In the genomic region with DNA sequence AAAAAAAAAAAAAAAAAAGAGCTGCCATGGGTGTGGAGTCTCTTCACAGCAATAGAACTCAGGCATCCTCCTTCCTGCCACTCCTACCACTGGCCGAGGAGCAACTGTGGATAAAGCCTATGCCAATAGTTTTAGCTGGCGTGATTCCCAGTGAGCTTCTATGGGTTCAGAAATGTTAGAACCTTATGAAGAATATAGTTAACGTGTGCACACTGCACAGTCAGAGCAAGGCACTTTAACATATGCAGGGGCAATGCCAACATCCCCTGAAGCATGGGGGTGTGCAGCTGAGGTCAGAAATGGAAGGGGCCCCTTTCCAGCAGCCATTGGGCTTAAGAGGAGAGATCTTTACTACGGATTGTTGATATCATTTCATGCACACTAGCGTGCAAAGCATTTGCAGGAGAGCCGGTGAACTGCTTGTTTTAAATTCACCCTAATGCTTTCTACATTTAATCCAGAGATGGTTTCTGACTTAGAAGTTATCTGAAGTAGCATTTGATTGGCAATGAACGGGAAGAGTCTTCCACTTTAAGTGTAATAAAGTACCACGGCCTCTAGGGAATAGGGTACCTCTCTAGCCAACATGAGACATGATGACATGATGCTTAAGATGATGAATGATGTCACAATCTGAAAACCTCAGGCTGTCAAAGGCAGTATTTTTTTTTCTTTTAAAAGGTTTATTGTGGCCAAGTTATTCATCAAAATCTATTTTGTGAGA, we compare ENCODE assay signal across 30 mouse cellular contexts.
DNase-seq lines count a peak whose midpoint lies in the region; ATAC-seq and TF ChIP-seq lines count a peak whose summit lies in the region.
"Had no signal": no experiment of that assay in that cellular context is flagged by ENCODE, and none has a peak within 500 bp of the region (broad histone marks: within the 10 kb centered on the region; RNA-seq: fewer than 3 reads in every experiment).

No protein-coding gene starts in this region.

- H3K9me3 ChIP-seq in embryonic facial prominence, embryonic 13.5 days = no peaks in the 10 kb centered on the region
- no peaks in the 10 kb centered on the region for H3K9me3 ChIP-seq in embryonic facial prominence, embryonic 10.5 days
- H3K9me3 ChIP-seq in embryonic facial prominence, embryonic 15.5 days (replicated peaks) = no peaks in the 10 kb centered on the region
- H3K9me3 ChIP-seq: forebrain, embryonic 10.5 days; heart, embryonic 10.5 days; hindbrain, embryonic 13.5 days; lung, embryonic 15.5 days; midbrain, embryonic 10.5 days; neural tube, embryonic 12.5 days had no signal

- no peak overlapping the region for H3K9ac ChIP-seq in embryonic facial prominence, embryonic 13.5 days
- H3K9ac ChIP-seq in embryonic facial prominence, embryonic 15.5 days = no peak overlapping the region
- H3K9ac ChIP-seq: hindbrain, embryonic 13.5 days; liver, embryonic 14.5 days; lung, embryonic 15.5 days; neural tube, embryonic 12.5 days had no signal

- no peak overlapping the region for H3K4me3 ChIP-seq in embryonic facial prominence, embryonic 13.5 days
- H3K4me3 ChIP-seq in embryonic facial prominence, embryonic 10.5 days = no peak overlapping the region
- no peak overlapping the region for H3K4me3 ChIP-seq in layer of hippocampus, adult 2 months
- H3K4me3 ChIP-seq in embryonic facial prominence, embryonic 15.5 days (replicated peaks) = no peak overlapping the region
- H3K4me3 ChIP-seq: forebrain, embryonic 10.5 days; heart, embryonic 10.5 days; hindbrain, embryonic 13.5 days; left cerebral cortex, adult 2 months; lung, embryonic 15.5 days; midbrain, embryonic 10.5 days; myocyte; neural tube, embryonic 12.5 days had no signal

- peaks cover 14% of the 10 kb centered on the region for H3K4me1 ChIP-seq in embryonic facial prominence, embryonic 13.5 days
- 0 out of 2 replicates have a peak, but pooled peaks cover 6% of the 10 kb centered on the region for H3K4me1 ChIP-seq in embryonic facial prominence, embryonic 10.5 days
- H3K4me1 ChIP-seq in embryonic facial prominence, embryonic 15.5 days = peaks cover 2% of the 10 kb centered on the region; the same call in 1 of the 2 replicates
- H3K4me1 ChIP-seq: forebrain, embryonic 10.5 days; heart, embryonic 10.5 days; lung, embryonic 15.5 days; midbrain, embryonic 10.5 days; neural tube, embryonic 12.5 days had no signal

- H3K4me2 ChIP-seq in embryonic facial prominence, embryonic 13.5 days = no peak overlapping the region
- H3K4me2 ChIP-seq in embryonic facial prominence, embryonic 15.5 days (replicated peaks) = no peak overlapping the region
- H3K4me2 ChIP-seq: hindbrain, embryonic 13.5 days; lung, embryonic 15.5 days; neural tube, embryonic 12.5 days had no signal

- peak; percentile 78; the same call in 1 of the 2 replicates for ATAC-seq in embryonic facial prominence, embryonic 13.5 days (ENCODE audit: insufficient number of reproducible peaks, insufficient read depth, low FRiP score, low TSS enrichment, low read depth)
- peak; percentile 19; the same call in 1 of the 2 replicates for ATAC-seq in embryonic facial prominence, embryonic 15.5 days (ENCODE audit: insufficient number of reproducible peaks, low FRiP score, low TSS enrichment, low read depth)
- ATAC-seq: intestine, postnatal 0 days; midbrain, embryonic 16.5 days had no signal

- no peaks in the 10 kb centered on the region for H3K36me3 ChIP-seq in embryonic facial prominence, embryonic 13.5 days
- H3K36me3 ChIP-seq in embryonic facial prominence, embryonic 10.5 days (replicated peaks) = no peaks in the 10 kb centered on the region
- H3K36me3 ChIP-seq in embryonic facial prominence, embryonic 15.5 days = no peaks in the 10 kb centered on the region
- H3K36me3 ChIP-seq: forebrain, embryonic 10.5 days; heart, embryonic 10.5 days; hindbrain, embryonic 13.5 days; lung, embryonic 15.5 days; midbrain, embryonic 10.5 days; neural tube, embryonic 12.5 days had no signal

- H3K27ac ChIP-seq in embryonic facial prominence, embryonic 13.5 days = no peak overlapping the region
- H3K27ac ChIP-seq in embryonic facial prominence, embryonic 10.5 days (replicated peaks) = no peak overlapping the region
- no peak overlapping the region for H3K27ac ChIP-seq in layer of hippocampus, adult 2 months
- no peak overlapping the region for H3K27ac ChIP-seq in embryonic facial prominence, embryonic 15.5 days (replicated peaks)
- H3K27ac ChIP-seq: forebrain, embryonic 10.5 days; heart, embryonic 10.5 days; hindbrain, embryonic 13.5 days; left cerebral cortex, adult 2 months; liver, embryonic 14.5 days; lung, embryonic 15.5 days; midbrain, embryonic 10.5 days; neural tube, embryonic 12.5 days; stomach, postnatal 0 days had no signal

- no peaks in the 10 kb centered on the region for H3K27me3 ChIP-seq in embryonic facial prominence, embryonic 13.5 days
- H3K27me3 ChIP-seq in embryonic facial prominence, embryonic 10.5 days (replicated peaks; ENCODE audit: low read depth, poor library complexity, severe bottlenecking) = no peaks in the 10 kb centered on the region
- no peaks in the 10 kb centered on the region for H3K27me3 ChIP-seq in embryonic facial prominence, embryonic 15.5 days
- H3K27me3 ChIP-seq: hindbrain, embryonic 13.5 days; lung, embryonic 15.5 days; neural tube, embryonic 12.5 days had no signal

- DNase-seq in embryonic facial prominence, embryonic 10.5 days (ENCODE audit: low spot score) = no peak
- no peak for DNase-seq in layer of hippocampus, adult 2 months (ENCODE audit: low spot score in 2 of 2)
- no peak for DNase-seq in layer of hippocampus, adult 9-11 months
- DNase-seq in MN1 (ENCODE audit: low spot score) = peak; percentile 69
- DNase-seq in urinary bladder, postnatal 36 days (ENCODE audit: low spot score in 2 of 2) = no peak
- DNase-seq: adrenal gland, postnatal 25 days; cerebellum, adult 11 months; cerebellum, adult 9-11 months; gastrocnemius, postnatal 14 days; heart, postnatal 36 days; kidney, adult 9 months; kidney, postnatal 14 days; liver; right cerebral cortex, adult 18-20 months; thymus, adult 18-20 months; thymus, postnatal 36 days had no signal

- 59% methylated on average over 8 of the region's 8 CpGs for WGBS in embryonic facial prominence, embryonic 13.5 days
- 90% methylated on average over 8 of the region's 8 CpGs for WGBS in embryonic facial prominence, embryonic 10.5 days
- 54% methylated on average over 8 of the region's 8 CpGs for WGBS in embryonic facial prominence, embryonic 15.5 days

- TF ChIP-seq CTCF in layer of hippocampus, adult 2 months (conservative IDR thresholded peaks at IDR 0.05) = peak; percentile 13
